Mouse (Mus musculus): Measurements from ENCODE around the gene Cdc42se1. TPM values are rescaled to one million over a fixed set of nuclear protein-coding genes. Genes with fewer than 3 reads are reported as not detected.
A peak's percentile ranks its signal among the peaks of the same experiment; 100 is the strongest.

The Cdc42se1 gene
- polyA plus RNA-seq, 1 experiment: 23.3 TPM

GRCm38 (mm10) chr3:95232771-95233170, 4.2 kb downstream of the Cdc42se1 start:
- no peak overlapping the region for H3K4me3 ChIP-seq (ENCODE audit: insufficient read depth, low read depth, low read length)
- H3K4me1 ChIP-seq (ENCODE audit: control insufficient read depth, insufficient read depth, insufficient read length, low read length): peaks cover 20% of the 10 kb centered on the region
- H3K27ac ChIP-seq (replicated peaks; ENCODE audit: low read depth, low read length): peak overlapping the region; percentile 17

- H3K4me1 ChIP-seq (ENCODE audit: control insufficient read depth, insufficient read depth, insufficient read length, low read length): peaks cover 20% of the 10 kb centered on the region
- H3K27ac ChIP-seq (replicated peaks; ENCODE audit: low read depth, low read length): peak overlapping the region; percentile 37
- no peak overlapping the region for H3K4me3 ChIP-seq (ENCODE audit: insufficient read depth, low read depth, low read length)
Observed at GRCm38 (mm10) chr3:95233303-95233980, 4.9 kb downstream of the Cdc42se1 start.

- Histone ChIP-seq H3K4me1 (ENCODE audit: control insufficient read depth, insufficient read depth, insufficient read length, low read length) (peaks cover 13% of the 10 kb centered on the region), H3K27ac (replicated peaks; ENCODE audit: low read depth, low read length) (no peak overlapping the region), H3K4me3 (ENCODE audit: insufficient read depth, low read depth, low read length) (no peak overlapping the region)
Observed at GRCm38 (mm10) chr3:95235386-95236301, 7.1 kb downstream of the Cdc42se1 start.

DNA sequence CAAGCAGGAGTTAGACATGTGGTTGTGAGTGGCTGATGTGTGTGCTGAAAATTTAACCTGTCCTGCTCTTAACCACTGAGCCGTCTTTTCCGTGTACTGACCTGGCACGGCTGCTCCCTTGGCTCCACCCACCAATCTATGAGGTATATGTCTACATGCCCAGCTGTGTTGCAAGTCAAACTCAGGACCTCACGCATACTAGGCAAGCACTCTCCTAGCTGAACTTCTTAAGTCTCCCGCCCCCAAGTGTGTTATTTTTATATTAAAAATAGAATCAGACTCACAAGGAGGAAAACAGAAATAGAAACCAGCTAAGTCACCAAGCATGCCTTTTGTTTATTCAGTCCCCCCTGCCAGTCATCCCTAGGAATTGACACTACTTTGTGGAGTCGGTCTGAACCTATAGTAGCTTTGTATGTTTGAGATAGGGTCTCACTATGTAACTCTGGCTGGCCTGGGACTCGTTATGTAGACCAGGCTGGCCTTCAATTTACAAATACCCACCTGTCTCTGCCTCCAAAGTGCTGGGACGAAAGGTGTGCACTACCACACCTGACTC, 9.1 kb downstream of the Cdc42se1 start:
- Histone ChIP-seq H3K4me1 (ENCODE audit: control insufficient read depth, insufficient read depth, insufficient read length, low read length) (no peaks in the 10 kb centered on the region), H3K4me3 (ENCODE audit: insufficient read depth, low read depth, low read length) (no peak overlapping the region), H3K27ac (replicated peaks; ENCODE audit: low read depth, low read length) (no peak overlapping the region)

DNA sequence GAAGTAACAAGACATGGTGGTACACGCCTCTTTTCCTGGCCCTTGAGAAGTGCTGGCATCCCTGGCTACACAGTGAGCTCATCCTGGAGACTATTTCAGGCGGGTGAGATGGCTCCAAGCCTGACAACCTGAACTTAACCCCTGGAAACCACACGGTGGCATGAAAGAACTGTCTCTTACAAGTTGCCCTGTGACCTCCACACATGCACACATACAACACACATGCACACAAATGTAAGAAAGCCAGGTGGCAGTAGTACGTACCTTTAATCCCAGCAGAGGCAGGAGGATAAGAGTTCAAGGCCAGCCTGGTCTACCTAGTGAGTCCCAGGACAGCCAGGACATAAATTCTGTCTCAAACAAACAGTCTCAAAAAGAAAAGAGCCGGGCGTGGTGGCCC, 10.5 kb downstream of the Cdc42se1 start:
- H3K4me3 ChIP-seq (ENCODE audit: insufficient read depth, low read depth, low read length): no peak overlapping the region
- no peak overlapping the region for H3K27ac ChIP-seq (replicated peaks; ENCODE audit: low read depth, low read length)
- H3K4me1 ChIP-seq (ENCODE audit: control insufficient read depth, insufficient read depth, insufficient read length, low read length): no peaks in the 10 kb centered on the region

DNA sequence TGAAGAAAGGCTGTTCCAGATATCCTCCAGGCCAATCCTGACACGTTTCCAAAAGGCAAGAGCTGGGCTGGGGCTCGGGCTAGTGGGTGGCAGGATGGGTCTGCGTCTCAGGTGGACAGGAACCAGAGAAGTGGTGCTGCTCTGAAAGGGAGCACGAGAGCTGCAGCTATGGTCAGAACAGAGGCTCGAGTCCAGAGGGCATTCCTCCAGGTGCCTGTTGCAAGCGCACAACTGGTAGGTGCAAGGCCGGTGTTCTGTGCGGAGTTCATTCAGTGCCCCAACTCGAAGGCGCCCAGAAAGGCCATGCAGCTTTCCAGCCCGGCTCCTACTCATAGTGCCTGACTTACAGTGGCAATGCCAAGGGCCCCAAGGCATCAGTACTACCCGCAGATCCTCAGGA, 11.4 kb downstream of the Cdc42se1 start:
- Histone ChIP-seq H3K4me3 (ENCODE audit: insufficient read depth, low read depth, low read length) (no peak overlapping the region), H3K4me1 (ENCODE audit: control insufficient read depth, insufficient read depth, insufficient read length, low read length) (no peaks in the 10 kb centered on the region), H3K27ac (replicated peaks; ENCODE audit: low read depth, low read length) (no peak overlapping the region)

GRCm38 (mm10) chr3:95240900-95241299, 12.4 kb downstream of the Cdc42se1 start:
- Histone ChIP-seq H3K4me3 (ENCODE audit: insufficient read depth, low read depth, low read length) (no peak overlapping the region), H3K4me1 (ENCODE audit: control insufficient read depth, insufficient read depth, insufficient read length, low read length) (no peaks in the 10 kb centered on the region), H3K27ac (replicated peaks; ENCODE audit: low read depth, low read length) (no peak overlapping the region)

GRCm38 (mm10) chr3:95241498-95241897, 13.0 kb downstream of the Cdc42se1 start, which contains the start of gene Gm128:
Gene Gm128, minus strand, starts transcription at chr3:95241598.
- Histone ChIP-seq H3K27ac (replicated peaks; ENCODE audit: low read depth, low read length) (no peak within 1 kb of the TSS), H3K4me1 (ENCODE audit: control insufficient read depth, insufficient read depth, insufficient read length, low read length) (no peaks in the 10 kb centered on the region), H3K4me3 (ENCODE audit: insufficient read depth, low read depth, low read length) (no peak within 1 kb of the TSS)

GRCm38 (mm10) chr3:95243086-95243485, 14.6 kb downstream of the Cdc42se1 start:
- Histone ChIP-seq H3K4me3 (ENCODE audit: insufficient read depth, low read depth, low read length) (no peak overlapping the region), H3K4me1 (ENCODE audit: control insufficient read depth, insufficient read depth, insufficient read length, low read length) (no peaks in the 10 kb centered on the region), H3K27ac (replicated peaks; ENCODE audit: low read depth, low read length) (no peak overlapping the region)

DNA sequence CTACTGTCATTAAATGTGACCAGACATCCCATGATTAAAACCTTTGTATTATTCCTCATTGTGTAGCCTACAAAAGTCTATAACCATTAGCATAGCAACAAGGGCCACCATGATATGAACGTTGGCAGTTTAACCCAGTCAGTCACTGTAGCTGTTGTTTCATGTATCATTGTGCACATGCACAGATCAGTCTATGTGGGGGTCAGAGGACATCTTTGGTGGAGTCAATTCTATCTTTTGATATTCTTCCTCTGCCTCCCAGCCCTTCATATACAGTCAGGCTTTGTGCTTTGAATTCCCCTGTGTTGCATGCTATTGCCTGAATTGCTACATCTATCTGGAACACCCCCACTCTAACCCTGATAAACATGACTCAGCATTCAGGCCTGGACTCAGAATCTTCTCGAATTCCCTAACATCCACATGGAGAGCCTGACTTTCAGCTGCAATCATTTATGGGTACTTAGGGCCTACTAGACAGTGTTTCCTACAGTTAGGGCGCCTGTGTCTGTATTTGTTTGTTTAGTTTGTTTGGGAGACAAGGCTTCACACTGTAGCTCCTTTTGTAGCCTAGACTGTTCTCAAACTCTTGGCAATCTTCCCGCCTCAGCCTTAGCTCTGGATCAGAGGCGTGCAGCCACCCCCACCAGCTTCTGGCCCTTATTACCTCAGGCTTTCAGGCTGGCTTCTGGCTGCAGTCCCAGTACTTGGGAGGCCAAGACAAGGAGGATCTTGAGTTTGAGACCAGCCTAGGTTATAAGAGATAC, 18.1 kb downstream of the Cdc42se1 start:
- peak overlapping the region; percentile 90 for H3K27ac ChIP-seq (replicated peaks; ENCODE audit: low read depth, low read length)

GRCm38 (mm10) chr3:95247660-95248336, 19.3 kb downstream of the Cdc42se1 start:
- no peaks in the 10 kb centered on the region for H3K4me1 ChIP-seq (ENCODE audit: control insufficient read depth, insufficient read depth, insufficient read length, low read length)
- H3K4me3 ChIP-seq (ENCODE audit: insufficient read depth, low read depth, low read length): no peak overlapping the region
- no peak overlapping the region; the same call in 1 of the 2 replicates for H3K27ac ChIP-seq (replicated peaks; ENCODE audit: low read depth, low read length)

More for the DNA sequence above, 18.1 kb downstream of the Cdc42se1 start:
- Histone ChIP-seq H3K4me3 (ENCODE audit: insufficient read depth, low read depth, low read length) (no peak overlapping the region), H3K4me1 (ENCODE audit: control insufficient read depth, insufficient read depth, insufficient read length, low read length) (no peaks in the 10 kb centered on the region)

- no peak overlapping the region for H3K4me3 ChIP-seq (ENCODE audit: insufficient read depth, low read depth, low read length)
- no peaks in the 10 kb centered on the region for H3K4me1 ChIP-seq (ENCODE audit: control insufficient read depth, insufficient read depth, insufficient read length, low read length)
- no peak overlapping the region for H3K27ac ChIP-seq (replicated peaks; ENCODE audit: low read depth, low read length)
Observed at GRCm38 (mm10) chr3:95250361-95250760, 21.8 kb downstream of the Cdc42se1 start.

DNA sequence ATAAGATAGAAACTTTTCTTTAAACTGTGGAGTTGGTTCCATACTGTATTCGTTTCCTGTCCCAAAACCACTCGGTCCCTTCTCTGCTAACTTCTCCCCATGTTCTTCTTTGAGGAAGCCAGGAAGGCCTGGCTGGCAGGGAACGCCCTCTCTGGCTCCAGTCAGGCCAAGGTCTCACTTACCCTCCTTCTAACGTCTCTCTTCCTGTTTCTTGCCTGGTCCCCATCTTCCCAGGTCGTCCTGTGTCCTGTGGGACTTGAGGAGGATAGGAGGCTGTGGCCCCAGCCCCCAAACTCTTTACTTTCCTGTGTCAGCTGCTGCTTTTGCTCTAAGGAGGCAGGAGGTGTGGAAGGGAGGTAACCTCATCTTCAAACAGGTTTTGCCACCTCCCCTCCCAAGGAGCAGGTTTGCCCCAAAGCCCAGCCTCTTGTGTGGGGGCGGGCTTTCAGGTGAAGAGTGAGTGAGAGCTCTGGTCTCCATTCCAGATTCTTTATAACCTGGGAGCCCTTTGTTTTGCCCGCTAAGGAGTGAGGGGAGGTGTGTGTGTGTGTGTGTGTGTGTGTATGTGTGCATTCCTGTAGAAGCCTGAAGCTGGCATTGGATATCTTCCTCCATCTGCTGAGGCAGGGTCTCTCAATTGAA, 22.4 kb downstream of the Cdc42se1 start, which contains the start of gene Bnipl:
Bnipl (minus strand) TSS at position 411 of the 642 bp plus-strand sequence.
- Histone ChIP-seq H3K27ac (replicated peaks; ENCODE audit: low read depth, low read length) (no peak within 1 kb of the TSS), H3K4me3 (ENCODE audit: insufficient read depth, low read depth, low read length) (no peak within 1 kb of the TSS), H3K4me1 (ENCODE audit: control insufficient read depth, insufficient read depth, insufficient read length, low read length) (no peaks in the 10 kb centered on the region)

- Histone ChIP-seq H3K4me3 (ENCODE audit: insufficient read depth, low read depth, low read length) (no peak overlapping the region), H3K4me1 (ENCODE audit: control insufficient read depth, insufficient read depth, insufficient read length, low read length) (no peaks in the 10 kb centered on the region), H3K27ac (replicated peaks; ENCODE audit: low read depth, low read length) (no peak overlapping the region)
Observed at GRCm38 (mm10) chr3:95256931-95257330, 28.4 kb downstream of the Cdc42se1 start.
